Mouse (Mus musculus): Measurements from ENCODE around the gene Snx13. TPM values are rescaled to one million over a fixed set of nuclear protein-coding genes. Genes with fewer than 3 reads are reported as not detected.
A peak's percentile ranks its signal among the peaks of the same experiment; 100 is the strongest.

Gene Snx13
- polyA plus RNA-seq, 1 experiment = 31.3 TPM

DNA sequence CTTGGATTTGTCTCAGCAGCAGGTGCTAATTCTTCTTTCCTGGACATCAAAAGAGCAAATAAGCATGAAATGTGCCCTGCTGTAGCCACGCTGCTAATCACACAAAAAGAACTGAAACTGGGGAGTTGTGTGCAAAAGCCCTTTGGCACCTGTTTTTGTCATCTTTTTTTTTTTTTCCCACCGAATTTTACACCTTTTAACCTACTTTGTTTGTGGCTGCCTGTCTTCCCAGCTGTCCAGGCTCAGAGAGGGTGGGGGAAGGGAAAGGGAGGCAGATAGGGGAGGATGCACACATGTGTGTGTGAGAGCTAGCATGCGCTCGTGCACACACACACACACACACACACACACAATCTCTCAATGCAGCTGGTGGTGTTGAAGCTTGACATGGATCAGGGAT, 110.3 kb downstream of the Snx13 start:
- no peak overlapping the region for H3K9ac ChIP-seq (ENCODE audit: low read depth, poor library complexity, severe bottlenecking)
- no peak overlapping the region for H3K27ac ChIP-seq (ENCODE audit: insufficient read depth, low read length)
- H3K27me3 ChIP-seq (ENCODE audit: control insufficient read depth, insufficient read depth, low read length, poor library complexity, severe bottlenecking) = no peaks in the 10 kb centered on the region
- no peak overlapping the region for H3K4me3 ChIP-seq (ENCODE audit: low read depth, low read length)
- no peaks in the 10 kb centered on the region for H3K36me3 ChIP-seq (ENCODE audit: control insufficient read depth, insufficient read depth, low read length, poor library complexity, severe bottlenecking)
- no peaks in the 10 kb centered on the region for H3K9me3 ChIP-seq (replicated peaks; ENCODE audit: control insufficient read depth, insufficient read depth, low read length, poor library complexity, severe bottlenecking)
- no peak for TF ChIP-seq EP300 (IDR thresholded peaks at IDR 0.05; ENCODE audit: insufficient read depth, low read depth, low read length)
- TF ChIP-seq POLR2A (IDR thresholded peaks at IDR 0.05; ENCODE audit: insufficient read depth, low read length) = no peak
- no peak for TF ChIP-seq CTCF (IDR thresholded peaks at IDR 0.05; ENCODE audit: low read depth, low read length)
- no peaks in the 10 kb centered on the region for H3K4me1 ChIP-seq (ENCODE audit: control insufficient read depth, insufficient read depth, low read length)

DNA sequence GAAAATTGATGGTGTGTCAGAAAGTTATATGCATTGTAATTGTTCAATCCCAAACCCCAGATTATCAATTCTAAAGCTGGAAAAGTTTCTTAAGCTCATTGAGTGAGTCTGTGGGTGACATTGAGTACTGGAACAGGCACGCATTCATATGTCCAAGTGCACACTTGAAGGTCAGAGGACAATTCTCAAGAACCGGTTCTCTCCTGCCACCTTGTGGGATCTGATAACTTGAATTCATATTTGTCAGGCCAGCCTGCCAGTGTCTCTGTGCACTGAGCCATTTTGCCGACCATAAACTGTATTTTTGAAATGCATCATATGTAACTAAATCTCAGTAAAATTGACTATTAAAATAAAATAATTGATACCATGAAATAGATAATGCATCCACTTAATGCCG, 114.7 kb downstream of the Snx13 start:
- no peaks in the 10 kb centered on the region for H3K9me3 ChIP-seq (replicated peaks; ENCODE audit: control insufficient read depth, insufficient read depth, low read length, poor library complexity, severe bottlenecking)
- no peaks in the 10 kb centered on the region for H3K27me3 ChIP-seq (ENCODE audit: control insufficient read depth, insufficient read depth, low read length, poor library complexity, severe bottlenecking)
- no peak overlapping the region for H3K27ac ChIP-seq (ENCODE audit: insufficient read depth, low read length)
- H3K36me3 ChIP-seq (ENCODE audit: control insufficient read depth, insufficient read depth, low read length, poor library complexity, severe bottlenecking) = no peaks in the 10 kb centered on the region
- TF ChIP-seq EP300 (IDR thresholded peaks at IDR 0.05; ENCODE audit: insufficient read depth, low read depth, low read length) (no peak), POLR2A (IDR thresholded peaks at IDR 0.05; ENCODE audit: insufficient read depth, low read length) (no peak), CTCF (IDR thresholded peaks at IDR 0.05; ENCODE audit: low read depth, low read length) (no peak)
- no peaks in the 10 kb centered on the region for H3K4me1 ChIP-seq (ENCODE audit: control insufficient read depth, insufficient read depth, low read length)
- H3K9ac ChIP-seq (ENCODE audit: low read depth, poor library complexity, severe bottlenecking) = no peak overlapping the region
- no peak overlapping the region for H3K4me3 ChIP-seq (ENCODE audit: low read depth, low read length)

DNA sequence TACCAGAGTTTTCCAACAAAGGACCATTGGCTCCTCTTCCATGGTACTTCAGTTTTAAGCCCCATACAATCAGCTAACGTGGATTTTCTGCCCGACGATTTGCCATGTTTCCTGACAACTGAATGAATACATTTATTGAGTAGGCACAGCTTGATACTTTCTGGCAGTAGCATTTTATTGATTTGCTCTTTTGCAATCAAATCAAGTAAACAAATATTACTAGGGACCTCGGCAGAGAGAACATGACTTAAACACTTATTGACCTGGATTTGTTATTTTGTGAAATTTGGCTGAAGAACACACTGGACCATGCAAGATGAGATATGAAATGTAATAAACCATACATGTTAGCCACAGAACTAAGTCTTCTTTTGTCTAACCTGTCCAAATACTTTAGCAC, 123.3 kb downstream of the Snx13 start:
- H3K9me3 ChIP-seq (replicated peaks; ENCODE audit: control insufficient read depth, insufficient read depth, low read length, poor library complexity, severe bottlenecking) = no peaks in the 10 kb centered on the region
- H3K4me1 ChIP-seq (ENCODE audit: control insufficient read depth, insufficient read depth, low read length) = no peaks in the 10 kb centered on the region
- no peak for TF ChIP-seq EP300 (IDR thresholded peaks at IDR 0.05; ENCODE audit: insufficient read depth, low read depth, low read length)
- TF ChIP-seq CTCF (IDR thresholded peaks at IDR 0.05; ENCODE audit: low read depth, low read length) = no peak
- TF ChIP-seq POLR2A (IDR thresholded peaks at IDR 0.05; ENCODE audit: insufficient read depth, low read length) = no peak
- no peaks in the 10 kb centered on the region for H3K27me3 ChIP-seq (ENCODE audit: control insufficient read depth, insufficient read depth, low read length, poor library complexity, severe bottlenecking)
- no peak overlapping the region for H3K9ac ChIP-seq (ENCODE audit: low read depth, poor library complexity, severe bottlenecking)
- no peaks in the 10 kb centered on the region for H3K36me3 ChIP-seq (ENCODE audit: control insufficient read depth, insufficient read depth, low read length, poor library complexity, severe bottlenecking)
- no peak overlapping the region for H3K27ac ChIP-seq (ENCODE audit: insufficient read depth, low read length)
- no peak overlapping the region for H3K4me3 ChIP-seq (ENCODE audit: low read depth, low read length)

DNA sequence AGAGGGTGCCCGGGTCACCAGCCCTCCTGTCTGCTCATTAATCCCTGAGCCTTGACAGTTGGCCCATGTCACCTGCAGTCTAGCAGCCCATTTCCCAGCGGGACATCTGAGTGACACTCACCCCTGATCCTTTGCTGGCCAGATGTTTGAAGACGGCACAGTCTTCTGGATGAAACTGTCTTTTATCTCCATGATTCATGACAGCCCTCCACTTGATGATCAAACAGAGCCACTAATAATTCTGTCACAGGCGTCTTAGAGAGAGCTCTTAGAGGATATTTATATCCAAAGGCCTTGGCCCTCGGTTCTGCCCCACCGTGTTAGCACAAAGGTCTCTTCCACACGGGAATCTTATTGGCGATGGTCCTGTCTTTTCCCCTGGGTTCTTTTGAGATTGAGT, 129.0 kb downstream of the Snx13 start:
- H3K4me3 ChIP-seq (ENCODE audit: low read depth, low read length) = no peak overlapping the region
- no peaks in the 10 kb centered on the region for H3K4me1 ChIP-seq (ENCODE audit: control insufficient read depth, insufficient read depth, low read length)
- H3K27ac ChIP-seq (ENCODE audit: insufficient read depth, low read length) = no peak overlapping the region
- no peaks in the 10 kb centered on the region for H3K27me3 ChIP-seq (ENCODE audit: control insufficient read depth, insufficient read depth, low read length, poor library complexity, severe bottlenecking)
- no peaks in the 10 kb centered on the region for H3K36me3 ChIP-seq (ENCODE audit: control insufficient read depth, insufficient read depth, low read length, poor library complexity, severe bottlenecking)
- no peak overlapping the region for H3K9ac ChIP-seq (ENCODE audit: low read depth, poor library complexity, severe bottlenecking)
- no peaks in the 10 kb centered on the region for H3K9me3 ChIP-seq (replicated peaks; ENCODE audit: control insufficient read depth, insufficient read depth, low read length, poor library complexity, severe bottlenecking)
- TF ChIP-seq POLR2A (IDR thresholded peaks at IDR 0.05; ENCODE audit: insufficient read depth, low read length) (no peak), CTCF (IDR thresholded peaks at IDR 0.05; ENCODE audit: low read depth, low read length) (no peak), EP300 (IDR thresholded peaks at IDR 0.05; ENCODE audit: insufficient read depth, low read depth, low read length) (no peak)

DNA sequence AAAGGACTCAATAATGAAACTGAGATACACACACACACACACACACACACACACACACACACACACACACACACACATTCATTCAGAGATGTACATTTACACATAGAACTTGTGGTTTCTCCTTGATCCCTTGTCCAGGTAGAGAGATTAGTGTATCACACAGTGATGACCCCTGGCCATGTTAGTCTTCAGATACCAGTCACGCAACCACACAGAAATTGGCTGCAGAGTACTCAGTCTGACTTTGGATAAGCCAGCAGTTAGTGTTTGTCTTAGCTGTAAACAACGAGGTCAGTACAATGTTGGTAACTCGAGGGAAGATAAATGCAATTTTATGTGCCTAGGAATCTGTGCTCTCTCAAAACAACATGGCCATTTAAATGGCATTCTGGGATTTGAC, 129.6 kb downstream of the Snx13 start:
- Histone ChIP-seq H3K27ac (ENCODE audit: insufficient read depth, low read length) (no peak overlapping the region), H3K4me1 (ENCODE audit: control insufficient read depth, insufficient read depth, low read length) (no peaks in the 10 kb centered on the region), H3K36me3 (ENCODE audit: control insufficient read depth, insufficient read depth, low read length, poor library complexity, severe bottlenecking) (no peaks in the 10 kb centered on the region), H3K4me3 (ENCODE audit: low read depth, low read length) (no peak overlapping the region), H3K9me3 (replicated peaks; ENCODE audit: control insufficient read depth, insufficient read depth, low read length, poor library complexity, severe bottlenecking) (no peaks in the 10 kb centered on the region), H3K9ac (ENCODE audit: low read depth, poor library complexity, severe bottlenecking) (no peak overlapping the region), H3K27me3 (ENCODE audit: control insufficient read depth, insufficient read depth, low read length, poor library complexity, severe bottlenecking) (no peaks in the 10 kb centered on the region)
- no peak for TF ChIP-seq POLR2A (IDR thresholded peaks at IDR 0.05; ENCODE audit: insufficient read depth, low read length)
- no peak for TF ChIP-seq CTCF (IDR thresholded peaks at IDR 0.05; ENCODE audit: low read depth, low read length)
- no peak for TF ChIP-seq EP300 (IDR thresholded peaks at IDR 0.05; ENCODE audit: insufficient read depth, low read depth, low read length)

DNA sequence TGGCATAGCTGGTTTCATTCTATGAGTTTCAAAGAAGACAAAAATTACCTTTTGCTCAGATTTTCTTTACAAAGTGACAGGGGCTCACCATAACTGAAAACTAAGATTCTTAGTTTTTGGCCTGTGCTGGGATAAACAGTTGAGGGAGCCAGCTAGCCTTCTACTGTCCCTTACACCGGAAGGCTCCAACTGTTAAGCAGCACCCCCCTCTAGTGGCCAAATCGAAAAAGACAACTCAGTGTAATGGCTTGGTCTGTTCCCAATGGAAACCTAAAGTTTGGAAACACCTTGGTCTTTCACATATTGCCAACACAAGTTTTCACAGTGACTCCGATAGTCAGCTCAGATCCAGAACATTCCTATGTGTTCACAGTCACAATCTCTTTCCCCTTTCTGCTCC, 135.7 kb downstream of the Snx13 start:
- Histone ChIP-seq H3K4me1 (ENCODE audit: control insufficient read depth, insufficient read depth, low read length) (no peaks in the 10 kb centered on the region), H3K9me3 (replicated peaks; ENCODE audit: control insufficient read depth, insufficient read depth, low read length, poor library complexity, severe bottlenecking) (no peaks in the 10 kb centered on the region), H3K9ac (ENCODE audit: low read depth, poor library complexity, severe bottlenecking) (no peak overlapping the region), H3K36me3 (ENCODE audit: control insufficient read depth, insufficient read depth, low read length, poor library complexity, severe bottlenecking) (no peaks in the 10 kb centered on the region), H3K4me3 (ENCODE audit: low read depth, low read length) (no peak overlapping the region), H3K27me3 (ENCODE audit: control insufficient read depth, insufficient read depth, low read length, poor library complexity, severe bottlenecking) (no peaks in the 10 kb centered on the region), H3K27ac (ENCODE audit: insufficient read depth, low read length) (no peak overlapping the region)
- no peak for TF ChIP-seq POLR2A (IDR thresholded peaks at IDR 0.05; ENCODE audit: insufficient read depth, low read length)
- peak; percentile 61 for TF ChIP-seq CTCF (IDR thresholded peaks at IDR 0.05; ENCODE audit: low read depth, low read length)
- no peak for TF ChIP-seq EP300 (IDR thresholded peaks at IDR 0.05; ENCODE audit: insufficient read depth, low read depth, low read length)

All from ES-Bruce4 (cell line).